Mouse (Mus musculus) E14TG2a.4 (cell line): ENCODE data around the gene Sdccag8.

Experiments
- CTCF ChIP-seq: conservative IDR thresholded peaks from 2 replicates; pipeline ENCODE4 v1.5.1; 2014; ENCODE audit warnings: low read length
- POU5F1 ChIP-seq: IDR thresholded peaks from 2 replicates; pipeline ENCODE4 v1.6.1; 2014; ENCODE audit warnings: low read length, borderline replicate concordance

- TF ChIP-seq CTCF (no peak), POU5F1 (no peak)
Measured at GRCm38 (mm10) chr1:177011688-177012087, 197.2 kb downstream of the Sdccag8 start.
